Mouse (Mus musculus) embryo, embryonic 9.5 days (tissue): ENCODE data around the gene Pdzd9.
A peak's percentile ranks its signal among the peaks of the same experiment; 100 is the strongest.
"Not testable (repeated sequence)": the region's sequence is repeated elsewhere in the genome, so short reads cannot be mapped to it uniquely, and the experiment has no call there.

Experiments
- DNase-seq: peaks from one replicate; pipeline ENCODE4 v3.0.0-alpha.2; 2017; ENCODE audit errors: extremely low spot score

Pdzd9 gene

DNA sequence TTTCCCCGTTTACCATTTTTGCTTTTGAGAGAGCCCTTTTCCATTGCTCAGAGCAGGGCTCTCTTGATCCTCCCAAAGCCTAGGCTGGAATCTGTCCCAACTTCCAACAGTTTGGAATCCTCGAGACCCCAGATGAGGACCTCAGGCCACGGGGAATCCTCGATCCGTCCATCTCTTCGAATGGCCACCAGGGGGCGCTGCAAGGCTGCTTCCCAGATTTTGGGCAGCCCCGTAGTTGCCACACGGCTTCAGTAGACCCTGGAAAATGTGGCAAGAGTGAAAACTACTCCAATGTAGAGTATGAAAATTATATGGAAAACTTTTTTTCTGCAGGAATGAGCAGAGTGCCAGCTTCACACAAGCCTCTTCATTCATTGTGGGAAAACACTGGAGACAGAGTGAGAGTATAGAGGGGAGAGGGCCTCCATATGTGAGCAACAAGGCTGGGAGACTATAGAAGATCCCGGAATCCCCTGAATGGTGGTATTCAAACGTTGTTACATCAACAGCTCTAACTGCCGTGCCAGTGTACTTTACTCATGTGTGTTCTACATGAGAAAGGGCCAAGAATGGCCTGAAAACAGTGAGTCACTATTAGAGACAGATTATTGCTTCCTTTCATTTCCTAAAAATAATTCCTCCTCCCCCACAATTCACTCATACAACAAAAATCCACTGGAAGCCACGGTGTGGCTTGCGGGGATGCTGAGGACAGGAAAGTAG lies at the start of gene Pdzd9:
Gene Pdzd9, minus strand, starts transcription at position 191 of the 723 bp plus-strand sequence.
- peak; percentile 74 for DNase-seq

DNA sequence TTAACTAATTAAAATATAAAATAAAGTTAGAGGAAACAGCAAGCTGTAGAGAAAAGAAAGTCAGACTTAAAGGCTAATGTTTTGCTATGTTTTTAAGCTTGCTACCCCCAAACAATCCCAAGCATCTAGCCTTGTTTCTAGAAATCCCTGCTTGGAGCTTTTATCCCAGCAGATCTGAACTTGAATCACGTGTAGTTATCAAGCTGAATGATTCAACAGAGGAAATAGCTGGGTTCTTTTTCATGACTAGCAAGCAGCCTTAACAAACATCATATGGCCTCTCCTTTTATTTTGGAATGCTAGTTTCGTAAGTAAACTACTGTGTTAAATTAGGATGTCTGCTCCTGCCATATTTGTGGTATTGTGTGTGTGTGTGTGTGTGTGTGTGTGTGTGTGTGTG lies 47.1 kb upstream of the Pdzd9 start:
- DNase-seq = no peak

DNA sequence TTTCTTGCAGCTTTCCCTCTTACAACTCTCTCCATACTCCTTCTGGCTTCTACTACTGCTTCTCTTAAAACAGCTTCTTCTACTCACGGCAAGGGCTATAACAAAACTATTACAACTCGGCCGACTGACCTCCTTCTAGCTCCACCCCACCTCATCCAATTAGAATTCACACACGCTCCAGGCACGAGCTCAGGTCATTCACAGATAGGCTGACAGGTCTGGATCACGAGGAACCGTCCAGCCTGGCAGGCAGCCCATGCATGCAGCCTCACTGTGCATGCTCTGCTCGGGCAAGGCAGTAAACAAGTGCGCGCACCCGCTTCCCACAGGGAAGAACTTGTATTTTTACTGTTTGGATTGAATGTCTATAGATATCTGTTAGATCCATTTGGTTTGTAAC lies 43.8 kb upstream of the Pdzd9 start:
- DNase-seq = not testable (repeated sequence)

DNA sequence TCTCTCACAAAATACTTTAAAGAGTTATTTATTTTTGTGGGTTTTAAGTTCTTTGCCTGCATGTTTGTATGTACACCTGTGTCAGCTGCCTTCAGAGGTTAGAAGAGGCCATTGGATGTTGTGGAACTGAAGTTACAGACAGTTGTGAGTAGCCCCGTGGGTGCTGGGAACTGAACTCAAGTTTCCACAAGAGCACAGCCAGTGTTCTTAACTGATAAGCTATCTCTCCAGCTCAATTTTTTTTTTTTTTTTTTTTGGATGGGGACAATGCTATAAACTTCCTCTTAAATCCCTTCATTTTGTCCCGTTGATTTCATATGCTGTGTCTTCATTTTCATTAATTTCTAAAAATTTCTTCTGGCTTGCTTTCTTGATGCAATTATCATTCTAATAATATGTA lies 43.1 kb upstream of the Pdzd9 start:
- no peak for DNase-seq

DNA sequence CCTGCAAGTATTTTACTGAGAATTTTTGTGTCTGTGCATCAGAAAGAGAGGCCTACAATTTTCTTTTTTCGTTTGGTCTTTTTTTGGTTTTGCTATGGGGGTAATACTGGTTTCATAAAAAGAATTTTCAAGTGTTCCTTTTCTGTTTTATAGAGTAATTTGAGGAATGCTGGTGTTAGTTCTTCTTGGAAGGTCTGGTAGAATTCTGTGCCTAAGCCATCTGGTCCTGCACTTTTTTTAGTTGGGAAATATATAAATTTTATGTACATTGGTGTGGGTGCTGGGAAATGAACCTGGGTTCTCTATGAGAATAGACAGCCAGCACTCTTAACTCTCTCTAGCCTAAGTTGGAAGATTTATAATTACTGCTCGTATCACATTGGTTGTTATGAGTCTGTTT lies 41.9 kb upstream of the Pdzd9 start:
- no peak for DNase-seq

DNA sequence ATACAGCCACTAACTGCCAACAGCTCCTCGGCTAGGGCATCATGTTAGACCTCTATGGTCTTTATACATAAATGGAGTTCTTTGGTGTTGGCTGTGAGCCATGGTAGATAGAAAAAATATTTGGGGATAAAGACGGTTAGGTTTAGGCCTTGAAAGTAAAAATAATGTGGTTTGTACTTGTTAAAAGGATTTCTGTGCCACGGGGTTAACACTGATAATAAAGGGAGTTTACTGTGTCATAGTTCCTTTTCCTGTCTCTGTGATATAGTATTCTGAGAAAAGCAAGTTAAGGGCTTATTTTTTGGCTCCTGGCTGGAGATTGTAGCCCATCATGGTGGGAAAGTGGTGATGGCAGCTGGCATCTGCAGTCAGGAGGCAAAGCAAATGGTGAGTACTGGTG lies 33.7 kb upstream of the Pdzd9 start:
- no peak for DNase-seq

DNA sequence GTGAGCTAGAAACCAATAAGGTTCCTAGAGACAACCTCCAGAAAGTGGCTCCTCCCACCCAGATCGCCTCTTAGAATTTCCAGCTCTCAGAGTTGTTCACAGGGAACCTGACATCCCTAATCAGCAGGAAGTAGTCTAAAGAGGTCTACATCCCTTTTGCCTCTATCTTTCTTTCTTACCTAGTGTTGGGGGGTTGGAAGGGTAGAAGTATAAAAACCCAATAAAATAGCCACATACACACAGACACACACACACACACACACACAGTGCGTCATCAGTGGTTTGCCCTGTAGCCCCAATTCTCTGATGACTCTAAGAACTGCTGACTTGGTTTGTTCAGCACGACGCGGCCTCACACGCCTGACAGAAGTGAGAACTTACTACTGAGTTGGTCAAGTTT lies 29.4 kb upstream of the Pdzd9 start:
- no peak for DNase-seq

DNA sequence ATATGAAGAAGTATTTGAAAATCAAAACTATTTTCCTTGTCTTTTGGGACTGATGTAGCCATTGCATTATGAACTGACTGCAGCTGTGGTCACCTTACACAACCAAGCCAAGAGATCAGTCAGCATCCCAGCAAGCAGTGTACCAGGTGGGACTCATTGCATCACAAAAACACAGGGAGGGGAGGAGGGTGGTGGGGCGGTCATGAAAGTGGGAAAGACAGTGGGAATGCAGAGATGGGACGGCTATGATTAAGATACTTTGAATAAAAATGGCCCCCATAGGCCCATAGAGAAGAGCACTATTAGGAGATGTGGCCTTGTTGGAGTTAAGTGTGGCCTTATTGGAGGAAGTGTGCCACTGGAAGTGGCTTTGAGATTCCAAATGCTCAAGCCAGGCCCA lies 26.2 kb upstream of the Pdzd9 start:
- DNase-seq = no peak

DNA sequence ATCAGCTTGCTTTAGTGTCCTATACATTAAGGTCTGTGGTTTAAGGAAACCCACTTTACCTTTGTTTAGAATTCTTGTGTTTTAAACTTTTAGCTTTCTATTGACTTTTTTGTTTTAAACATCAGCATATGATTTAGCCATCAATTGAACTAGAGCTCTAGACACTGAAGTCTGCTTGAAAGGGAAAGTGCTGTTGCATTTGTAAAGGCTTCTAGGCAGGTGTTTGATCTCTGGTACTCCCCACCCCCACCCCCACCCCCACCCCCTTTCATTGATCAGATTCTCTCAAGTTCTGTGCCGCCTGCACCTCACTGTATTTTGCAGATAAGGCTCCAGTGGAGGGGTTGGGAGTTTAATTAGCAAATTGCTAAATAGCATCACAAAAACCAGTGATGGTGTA lies 25.5 kb upstream of the Pdzd9 start:
- no peak for DNase-seq

DNA sequence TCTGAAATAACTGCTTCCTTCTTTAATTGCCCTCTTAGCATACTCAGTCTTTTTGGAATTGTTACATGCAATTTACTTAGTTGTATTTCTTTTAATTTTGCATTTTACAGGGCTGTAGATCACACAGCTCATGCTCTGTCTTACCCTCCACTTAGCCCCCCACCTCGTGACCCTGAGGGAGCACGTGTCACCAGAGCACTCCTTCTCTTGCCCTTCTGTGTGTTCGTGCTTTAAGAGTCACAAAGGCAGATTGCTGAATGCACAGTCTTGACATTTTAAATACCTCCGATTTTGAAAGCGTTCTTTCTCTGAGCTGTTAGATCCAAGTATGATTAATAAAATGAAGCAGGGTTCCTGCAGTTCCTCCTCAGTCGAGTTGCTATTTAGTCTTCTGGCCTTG lies 25.1 kb upstream of the Pdzd9 start:
- no peak for DNase-seq

DNA sequence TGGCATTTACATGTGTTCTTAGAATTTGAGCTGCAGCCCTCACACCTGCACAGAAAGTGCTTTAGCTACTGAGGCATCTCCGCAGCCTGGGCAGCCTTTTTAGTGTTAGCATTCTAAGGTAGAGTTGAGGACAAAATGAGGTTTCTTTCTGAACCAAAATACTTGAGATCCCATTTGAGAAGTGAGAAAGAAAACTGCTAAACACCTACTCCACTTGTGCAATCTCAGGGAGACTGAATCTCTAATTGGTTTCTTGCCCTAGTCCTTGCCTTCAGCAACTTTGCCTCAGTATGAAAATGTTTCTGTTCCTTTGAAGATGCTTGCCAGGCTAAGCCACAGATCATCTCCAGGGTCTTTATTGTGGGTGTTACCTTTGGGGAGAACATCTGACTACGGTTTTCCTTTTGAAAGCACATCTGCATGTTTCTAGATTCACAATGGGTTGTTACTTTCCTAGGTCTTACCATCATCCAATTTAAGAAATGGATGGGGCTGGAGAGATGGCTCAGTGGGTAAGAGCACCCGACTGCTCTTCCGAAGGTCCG lies 23.8 kb upstream of the Pdzd9 start:
- DNase-seq = no peak

DNA sequence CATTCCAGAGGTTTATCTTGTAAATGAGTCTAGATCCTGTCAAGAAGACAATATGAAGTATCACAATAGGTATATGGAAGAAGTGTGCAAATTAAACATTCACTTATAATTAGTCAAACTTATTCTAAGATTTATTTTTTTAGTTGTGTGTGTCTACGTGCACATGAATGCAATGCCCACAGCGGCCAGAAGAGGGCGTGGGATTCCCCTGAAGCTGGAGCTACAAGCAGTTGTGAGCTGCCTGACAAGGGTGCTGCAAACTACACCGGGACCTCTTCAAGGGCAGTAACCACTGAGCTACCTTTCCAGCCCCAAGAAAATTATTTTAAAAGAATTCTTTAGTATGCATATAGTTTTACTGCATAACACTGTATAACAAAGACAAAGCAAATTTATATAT lies 20.5 kb upstream of the Pdzd9 start:
- no peak for DNase-seq

DNA sequence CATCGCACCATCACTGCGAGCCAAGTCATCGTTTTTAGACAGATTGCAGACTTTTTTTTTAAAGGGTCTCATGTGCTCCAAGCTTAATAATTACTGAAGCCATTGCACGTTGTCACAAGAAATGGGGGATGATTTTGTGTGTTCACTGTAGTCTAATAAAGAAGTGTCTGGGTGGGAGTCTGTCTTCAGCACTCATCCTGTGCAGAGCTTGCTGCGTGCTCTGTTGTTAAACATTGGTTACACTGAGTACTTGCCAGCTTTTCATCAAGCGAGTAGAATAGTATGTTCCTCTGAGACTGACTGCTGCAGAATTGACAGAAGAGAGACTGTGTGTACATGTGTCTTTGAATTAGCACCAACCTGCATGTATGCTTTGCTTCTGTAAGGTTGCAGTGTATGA lies 15.1 kb upstream of the Pdzd9 start:
- no peak for DNase-seq

DNA sequence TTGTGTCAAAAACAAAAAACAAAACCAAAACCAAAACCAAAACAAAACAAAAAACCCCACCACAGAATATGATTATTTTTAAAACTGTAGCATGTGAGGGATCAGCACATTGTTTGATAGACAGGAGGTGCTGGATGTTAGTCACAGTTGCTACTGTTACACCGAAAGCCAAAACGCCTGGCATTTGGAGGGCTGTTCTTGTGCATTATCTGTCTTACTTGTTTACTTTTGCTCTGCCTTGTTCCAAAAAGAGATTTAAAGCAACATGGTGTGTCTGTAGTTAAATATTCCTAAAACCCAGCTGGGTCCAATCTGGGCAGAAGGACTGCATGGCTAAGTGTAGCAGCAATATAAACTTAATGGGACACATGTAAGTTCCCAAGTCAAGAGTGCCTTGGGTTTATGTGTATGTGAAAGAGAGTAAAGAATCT lies 14.6 kb upstream of the Pdzd9 start:
- no peak for DNase-seq

DNA sequence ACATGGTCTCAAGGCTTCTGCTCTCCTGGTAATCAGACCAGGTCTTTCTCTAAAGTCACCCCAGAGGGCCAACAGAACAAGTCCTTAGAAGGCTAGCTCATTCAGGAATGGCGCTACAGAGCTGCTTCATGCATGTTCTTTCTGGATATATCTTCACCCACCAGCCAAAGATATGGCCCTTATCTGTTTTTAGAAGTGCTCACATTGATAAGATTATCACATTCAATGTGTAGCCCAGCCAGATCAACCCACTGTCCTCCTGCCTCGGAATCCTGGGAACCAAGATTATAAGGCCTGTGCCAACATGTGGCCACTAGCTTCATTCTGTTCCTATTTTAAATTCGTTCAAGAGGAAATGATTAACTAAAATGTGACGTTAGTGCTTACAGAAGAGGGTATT lies 11.9 kb upstream of the Pdzd9 start:
- DNase-seq = no peak

DNA sequence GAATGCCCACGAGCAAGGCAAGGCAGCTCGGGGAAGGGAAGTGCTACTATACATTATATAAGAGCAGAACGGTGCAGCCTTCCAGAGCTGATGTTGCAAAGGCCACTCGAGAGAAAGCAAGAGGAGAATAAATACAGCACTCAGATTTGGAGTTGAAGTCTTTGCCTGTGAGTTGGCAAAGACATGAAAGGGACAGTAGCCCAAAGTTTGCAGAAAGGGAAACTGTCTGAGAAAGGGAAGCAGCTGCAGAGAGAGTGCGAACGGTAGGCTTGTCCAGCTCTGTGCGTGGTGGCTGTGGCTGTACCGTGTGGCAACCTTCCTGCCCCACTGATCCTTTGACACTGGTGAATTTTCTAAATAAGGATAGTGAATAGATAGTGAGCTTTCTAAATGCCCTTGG lies 8.9 kb upstream of the Pdzd9 start:
- DNase-seq = no peak

DNA sequence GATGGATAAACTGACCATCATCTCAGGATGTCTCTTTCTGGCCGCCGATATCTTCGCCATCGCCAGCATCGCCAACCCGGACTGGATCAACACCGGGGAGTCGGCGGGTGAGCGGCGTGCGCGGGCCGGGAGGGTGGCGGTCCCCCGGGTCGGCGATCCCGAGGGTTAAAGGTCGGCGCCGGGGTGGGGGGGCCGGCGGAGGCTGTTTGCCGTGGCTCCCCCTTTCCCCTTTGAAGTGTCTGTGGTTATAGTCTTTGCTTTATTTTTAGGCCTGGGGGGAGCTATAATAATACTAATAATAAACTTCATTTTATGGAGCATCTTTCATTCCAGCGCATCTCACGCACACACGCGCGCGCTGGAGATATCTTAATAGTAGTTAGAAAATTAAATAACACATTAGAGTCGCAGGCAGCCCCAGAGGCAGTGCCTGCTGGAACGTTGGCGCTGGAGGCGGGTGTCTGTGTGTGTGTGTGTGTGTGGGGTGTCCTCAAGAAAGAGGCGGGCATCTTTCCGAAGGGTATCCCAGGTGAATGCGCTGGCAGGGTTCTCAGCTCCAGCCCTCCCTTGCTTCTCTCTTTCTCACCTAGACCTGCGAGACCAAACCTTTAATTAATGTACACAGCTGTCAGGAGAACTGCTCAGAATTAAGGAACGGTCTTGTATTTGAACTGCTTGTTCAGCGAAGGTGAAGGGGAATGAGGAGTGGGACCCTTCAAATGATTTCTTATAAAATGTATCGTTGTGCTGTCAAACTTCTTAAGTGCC lies 7.8 kb upstream of the Pdzd9 start:
- peak; percentile 50 for DNase-seq

DNA sequence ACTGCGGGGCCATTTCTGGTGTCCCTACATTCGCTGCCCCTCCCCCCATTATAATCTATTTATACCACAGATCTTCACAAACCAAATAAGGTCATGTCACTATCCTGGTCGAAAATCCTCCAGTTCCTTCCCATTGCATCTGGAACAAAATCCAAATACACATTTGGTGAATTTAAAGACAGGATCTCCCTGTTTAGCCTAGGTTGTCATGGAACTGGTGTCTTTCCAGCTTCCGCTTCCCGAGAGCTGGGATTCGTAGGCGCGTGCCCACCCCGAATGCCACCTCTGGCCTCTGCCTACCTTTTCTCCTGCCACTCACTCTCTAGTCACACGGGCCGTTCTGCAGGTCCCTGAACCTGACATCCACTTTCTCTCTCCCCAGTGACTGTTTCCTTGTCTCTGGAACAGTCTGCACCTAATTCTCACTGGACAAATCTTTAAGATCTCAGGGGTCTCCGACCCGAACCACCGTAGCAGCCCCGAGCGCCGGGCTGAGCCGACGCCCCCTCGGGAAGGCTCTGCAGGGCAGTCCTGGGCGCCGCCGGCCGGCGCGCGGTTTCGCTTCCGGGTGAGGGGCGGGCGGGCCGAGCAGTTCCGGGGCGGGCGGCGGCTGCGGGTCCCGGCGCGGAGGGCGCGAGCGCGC lies 7.0 kb upstream of the Pdzd9 start, which contains the start of gene Mosmo:
Gene Mosmo, plus strand, starts transcription at position 618 of the 643 bp plus-strand sequence.
- DNase-seq = peak; percentile 86

DNA sequence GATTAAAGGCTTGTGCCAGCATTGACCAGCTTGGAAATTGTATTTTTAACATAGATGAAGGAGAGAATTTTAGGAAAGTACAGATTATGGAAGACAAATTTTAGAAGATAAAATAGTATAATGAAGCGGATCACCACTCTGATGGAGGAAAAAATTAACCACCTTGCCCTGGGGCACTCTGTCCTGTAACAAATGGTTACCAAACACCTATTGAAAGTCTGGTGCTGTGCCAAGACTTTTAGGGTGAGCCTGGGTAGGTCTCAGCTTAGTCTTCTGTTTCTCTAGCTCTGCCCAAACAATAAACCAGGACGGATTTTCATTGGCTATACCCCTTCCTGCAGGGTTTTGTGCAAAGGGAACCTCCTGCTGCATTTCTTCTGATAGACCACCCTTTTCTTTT lies 1.1 kb upstream of the Pdzd9 start:
- no peak for DNase-seq

DNA sequence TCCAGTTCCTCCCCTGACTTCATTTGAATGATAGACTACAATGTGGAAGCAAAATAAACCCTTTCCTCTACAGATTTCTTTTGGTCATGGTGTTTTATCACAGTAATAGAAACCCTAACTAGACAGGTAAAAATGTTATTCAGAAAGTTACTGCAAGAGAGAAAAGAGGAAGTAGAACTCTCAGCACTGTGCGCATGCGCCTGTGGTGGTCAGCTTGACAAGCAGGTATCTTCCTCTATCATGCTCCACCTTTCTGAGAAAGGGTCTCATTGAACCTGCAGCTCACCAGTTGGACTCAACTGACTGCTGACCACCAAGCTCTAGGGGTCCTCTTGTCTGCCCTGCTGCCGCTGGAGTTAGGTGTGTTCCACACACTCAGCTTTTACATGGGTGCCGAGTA lies 8.1 kb downstream of the Pdzd9 start:
- no peak for DNase-seq

DNA sequence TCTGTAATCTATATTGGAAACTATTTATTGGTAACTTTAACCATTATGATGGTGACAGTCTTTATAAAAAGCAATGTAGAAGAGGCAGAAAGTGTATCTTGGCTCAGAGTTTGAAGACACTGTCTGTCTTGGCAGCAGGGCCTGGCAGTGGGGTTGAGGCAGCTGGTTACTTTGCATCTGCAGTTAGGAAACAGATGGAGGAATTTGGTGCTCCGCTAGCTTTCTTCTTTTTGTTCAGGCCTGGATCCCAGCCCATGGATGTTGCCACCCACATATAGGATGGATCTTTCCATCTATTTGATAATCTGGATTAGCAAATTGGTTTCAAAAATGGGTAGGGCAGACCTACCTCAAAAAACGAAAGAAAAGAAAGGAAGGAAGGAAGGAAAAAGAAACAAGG lies 22.3 kb downstream of the Pdzd9 start:
- DNase-seq = no peak

DNA sequence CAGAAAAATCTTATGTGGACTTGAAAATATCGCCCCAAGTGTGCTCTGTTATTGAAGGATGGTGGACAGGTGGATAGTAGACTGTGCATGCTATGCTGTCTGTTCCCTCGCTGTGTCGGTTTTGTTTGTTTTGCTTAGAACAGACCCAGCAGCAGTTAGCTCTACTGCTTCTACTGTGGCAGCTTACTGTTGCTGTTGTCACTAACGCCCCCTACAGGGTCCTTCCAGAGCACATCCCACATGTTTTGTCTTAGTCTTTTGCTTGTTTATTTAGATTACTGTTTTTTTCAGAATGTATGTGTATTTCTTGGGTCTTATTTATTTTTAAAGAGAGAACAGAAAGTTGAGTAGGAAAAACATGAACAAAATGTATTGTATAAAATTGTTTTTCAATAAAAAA lies 26.9 kb downstream of the Pdzd9 start:
- DNase-seq = no peak

DNA sequence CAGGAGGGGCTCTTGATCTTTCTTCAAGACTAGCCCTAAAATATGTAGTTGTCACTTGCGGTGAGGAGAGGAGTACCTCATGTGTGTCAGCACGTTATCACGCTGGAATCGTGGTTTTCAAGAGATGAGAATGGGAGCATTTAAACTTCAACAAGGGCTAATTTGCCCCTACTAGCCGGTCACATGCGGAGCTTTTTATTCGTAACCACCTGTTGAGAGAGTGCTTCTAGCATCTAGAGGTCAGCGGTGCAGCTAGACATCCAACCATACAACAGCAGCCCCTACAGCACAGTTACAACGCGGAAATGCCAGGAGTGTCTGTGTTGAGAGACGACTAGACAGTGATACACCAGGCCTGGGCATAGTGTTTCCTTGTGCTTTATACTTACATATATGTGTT lies 34.3 kb downstream of the Pdzd9 start:
- peak; percentile 15 for DNase-seq
